Mouse (Mus musculus) heart, embryonic 14.5 days (tissue): ENCODE results near the gene Elmo1. TPM values are rescaled to one million over a fixed set of nuclear protein-coding genes. Genes with fewer than 3 reads are reported as not detected.

Experiments
- ATAC-seq: fragments of 200-750 bp; cut with Nextera tagmentation; 2 replicates; pipeline ENCODE4 v1.8.0; 2017; ENCODE audit warnings: low read depth, moderate TSS enrichment; ENCODE audit not compliant: insufficient number of reproducible peaks, insufficient read depth, low FRiP score
- H3K27ac ChIP-seq, 2 experiments: fragments of 200-500 bp in 1 of 2; fragments of 300-500 bp in 1 of 2; sonication (generic) in 1 of 2; replicated peaks in 1 of 2; 2 replicates each; pipeline ENCODE4 v1.5.1; 2012 to 2014; ENCODE audit warnings: low read depth in 2 of 2, low read length in 2 of 2, control low read depth in 1 of 2, mild to moderate bottlenecking in 1 of 2, mixed read lengths in 1 of 2; ENCODE audit not compliant: control insufficient read depth in 1 of 2, insufficient read depth in 1 of 2
- H3K27me3 ChIP-seq: fragments of 300-500 bp; sonication (generic); 2 replicates; pipeline ENCODE4 v1.6.1; 2014; ENCODE audit warnings: mild to moderate bottlenecking, low read length, control low read depth; ENCODE audit not compliant: control insufficient read depth, insufficient read depth
- H3K36me3 ChIP-seq: fragments of 300-500 bp; sonication (generic); 2 replicates; pipeline ENCODE4 v1.6.1; 2014; ENCODE audit warnings: mild to moderate bottlenecking, control low read depth, low read length, mixed read lengths; ENCODE audit not compliant: control insufficient read depth, insufficient read depth
- H3K4me1 ChIP-seq, 2 experiments: fragments of 200-500 bp in 1 of 2; fragments of 300-500 bp in 1 of 2; sonication (generic) in 1 of 2; 2 replicates each; pipeline ENCODE4 v1.6.1; 2012 to 2014; ENCODE audit warnings: low read length in 2 of 2, control low read depth in 1 of 2, mixed read lengths in 1 of 2; ENCODE audit not compliant: control insufficient read depth in 2 of 2, insufficient read depth in 2 of 2
- H3K4me2 ChIP-seq: fragments of 300-500 bp; sonication (generic); 2 replicates; pipeline ENCODE4 v1.6.1; 2014; ENCODE audit warnings: mild to moderate bottlenecking, low read length
- H3K4me3 ChIP-seq, 2 experiments: fragments of 200-500 bp in 1 of 2; fragments of 300-500 bp in 1 of 2; sonication (generic) in 1 of 2; 2 replicates each; pipeline ENCODE4 v1.5.1; 2012 to 2014; ENCODE audit warnings: low read length in 2 of 2, mild to moderate bottlenecking in 2 of 2, control low read depth in 1 of 2, low read depth in 1 of 2, moderate library complexity in 1 of 2; ENCODE audit not compliant: control insufficient read depth in 1 of 2, insufficient read depth in 1 of 2
- H3K9ac ChIP-seq: fragments of 300-500 bp; sonication (generic); 2 replicates; pipeline ENCODE4 v1.6.1; 2014; ENCODE audit warnings: mild to moderate bottlenecking, low read length
- H3K9me3 ChIP-seq: fragments of 300-500 bp; sonication (generic); 2 replicates; pipeline ENCODE4 v1.6.1; 2016; ENCODE audit warnings: low read length, control low read depth; ENCODE audit not compliant: control insufficient read depth
- WGBS: fragments of 180-500 bp; shearing (Covaris S2); extraction: QIAGEN DNeasy Blood & Tissue Kit; methylation state at CpG from one replicate; pipeline ENCODE4 v1.1.7; 2014; 5-methylcytosine and 5-hydroxymethylcytosine counted together
- polyA plus RNA-seq: library from polyadenylated mRNA; unstranded; fragments of >200 nt; fragmentation: Nextera tagmentation; extraction: Ambion mirVana; gene quantifications from 2 replicates; pipeline ENCODE4 v1.2.1, GENCODE M21; 2014

Gene Elmo1
- polyA plus RNA-seq, 1 experiment from 2014 or later, result 10.4 TPM

DNA sequence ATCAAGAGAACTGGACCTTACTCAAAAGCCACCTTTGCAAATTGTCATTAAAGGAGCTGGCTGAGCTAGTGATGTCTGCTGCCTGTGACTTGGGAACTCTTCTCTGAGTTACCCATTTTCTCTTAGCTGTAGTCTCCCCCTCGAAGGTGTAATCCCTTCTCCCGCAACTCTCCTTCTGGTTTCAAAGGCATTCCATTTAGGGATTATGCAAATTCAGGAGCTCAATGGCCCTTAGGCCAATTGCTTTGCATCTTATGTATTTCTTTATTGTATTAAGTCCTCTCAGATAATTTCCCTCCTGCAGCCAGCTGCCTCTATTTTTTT, 41.6 kb upstream of the Elmo1 start:
- H3K4me2 ChIP-seq, result peak overlapping the region; percentile 9; the same call in 1 of the 2 replicates

GRCm38 (mm10) chr13:20049654-20050053, 40.7 kb upstream of the Elmo1 start:
- 58% methylated on average over 8 of the region's 8 CpGs for WGBS
- H3K36me3 ChIP-seq, result no peaks in the 10 kb centered on the region
- H3K9me3 ChIP-seq, result no peaks in the 10 kb centered on the region
- no peak overlapping the region for H3K4me2 ChIP-seq
- H3K4me3 ChIP-seq, result no peak overlapping the region
- ATAC-seq, result no peak
- no peaks in the 10 kb centered on the region for H3K4me1 ChIP-seq
- no peaks in the 10 kb centered on the region for H3K27me3 ChIP-seq
- H3K27ac ChIP-seq, result no peak overlapping the region
- no peak overlapping the region for H3K9ac ChIP-seq

More for the DNA sequence above, 41.6 kb upstream of the Elmo1 start:
- H3K27ac ChIP-seq, result no peak overlapping the region
- WGBS, result 48% methylated on average over 2 of the region's 2 CpGs
- no peak overlapping the region for H3K9ac ChIP-seq
- H3K4me3 ChIP-seq, result no peak overlapping the region
- no peaks in the 10 kb centered on the region for H3K4me1 ChIP-seq
- no peaks in the 10 kb centered on the region for H3K9me3 ChIP-seq
- no peak for ATAC-seq
- no peaks in the 10 kb centered on the region for H3K36me3 ChIP-seq
- H3K27me3 ChIP-seq, result no peaks in the 10 kb centered on the region

GRCm38 (mm10) chr13:20050149-20050548, 40.2 kb upstream of the Elmo1 start:
- Histone ChIP-seq H3K9ac (no peak overlapping the region), H3K4me3 (no peak overlapping the region), H3K27ac (no peak overlapping the region), H3K4me2 (no peak overlapping the region), H3K9me3 (no peaks in the 10 kb centered on the region), H3K27me3 (no peaks in the 10 kb centered on the region), H3K36me3 (no peaks in the 10 kb centered on the region), H3K4me1 (no peaks in the 10 kb centered on the region)
- ATAC-seq, result no peak
- 83% methylated on average over 10 of the region's 10 CpGs for WGBS

DNA sequence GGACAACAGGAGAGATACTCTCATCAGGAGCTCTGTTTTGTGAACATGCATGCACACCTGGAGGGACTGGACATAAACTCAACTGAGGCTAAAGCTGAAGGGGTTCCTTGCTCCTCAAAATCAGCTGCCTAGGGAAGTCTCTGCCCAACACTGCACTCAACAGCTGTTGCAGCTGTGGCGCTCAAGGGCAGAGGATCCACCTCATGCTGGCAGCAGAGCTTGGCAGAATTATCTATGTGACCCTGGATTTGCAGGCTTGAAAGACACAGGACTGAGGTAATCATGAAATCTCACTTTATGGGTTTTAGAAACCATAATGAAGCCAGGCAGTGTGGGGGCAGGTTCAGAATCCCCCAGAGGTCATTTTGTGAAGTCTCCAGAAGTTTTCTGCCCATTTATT, 32.5 kb upstream of the Elmo1 start:
- no peaks in the 10 kb centered on the region for H3K27me3 ChIP-seq
- H3K4me2 ChIP-seq, result no peak overlapping the region
- no peak overlapping the region for H3K4me3 ChIP-seq
- no peak for ATAC-seq
- no peaks in the 10 kb centered on the region for H3K4me1 ChIP-seq
- WGBS, result 89% methylated on average over 1 of the region's 1 CpGs
- no peak overlapping the region for H3K27ac ChIP-seq
- H3K9ac ChIP-seq, result no peak overlapping the region
- no peaks in the 10 kb centered on the region for H3K36me3 ChIP-seq
- no peaks in the 10 kb centered on the region for H3K9me3 ChIP-seq

DNA sequence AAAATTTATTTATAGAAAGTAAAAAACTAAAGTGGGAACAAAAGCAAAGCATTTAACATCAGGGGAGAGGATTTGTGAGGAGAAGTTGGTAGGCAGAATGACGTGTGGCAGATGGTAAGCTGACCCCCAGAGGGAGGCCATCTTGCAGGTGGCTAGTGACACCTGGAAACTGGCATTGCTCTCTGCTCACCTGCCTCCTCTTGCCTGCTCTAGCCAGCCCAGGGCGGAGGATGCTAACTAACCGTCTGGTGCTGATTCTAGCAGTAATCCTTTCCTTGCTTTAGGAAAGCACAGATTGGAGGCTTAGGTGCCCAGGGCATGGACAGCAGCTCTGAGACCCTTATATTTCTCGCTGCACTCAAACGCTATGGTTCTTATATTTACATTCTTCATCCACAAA, 29.4 kb upstream of the Elmo1 start:
- no peaks in the 10 kb centered on the region for H3K4me1 ChIP-seq
- ATAC-seq, result no peak
- no peak overlapping the region for H3K4me2 ChIP-seq
- no peak overlapping the region for H3K27ac ChIP-seq
- no peaks in the 10 kb centered on the region for H3K9me3 ChIP-seq
- H3K27me3 ChIP-seq, result no peaks in the 10 kb centered on the region
- no peaks in the 10 kb centered on the region for H3K36me3 ChIP-seq
- H3K4me3 ChIP-seq, result no peak overlapping the region
- no peak overlapping the region for H3K9ac ChIP-seq
- 78% methylated on average over 5 of the region's 5 CpGs for WGBS

GRCm38 (mm10) chr13:20063331-20063730, 27.1 kb upstream of the Elmo1 start:
- 66% methylated on average over 5 of the region's 5 CpGs for WGBS
- H3K4me1 ChIP-seq, result no peaks in the 10 kb centered on the region
- H3K9me3 ChIP-seq, result no peaks in the 10 kb centered on the region
- no peak overlapping the region for H3K4me3 ChIP-seq
- no peaks in the 10 kb centered on the region for H3K27me3 ChIP-seq
- H3K9ac ChIP-seq, result no peak overlapping the region
- H3K4me2 ChIP-seq, result no peak overlapping the region
- no peak for ATAC-seq
- no peak overlapping the region for H3K27ac ChIP-seq
- H3K36me3 ChIP-seq, result no peaks in the 10 kb centered on the region

GRCm38 (mm10) chr13:20072043-20072442, 18.4 kb upstream of the Elmo1 start:
- no peak overlapping the region for H3K4me3 ChIP-seq
- H3K27me3 ChIP-seq, result no peaks in the 10 kb centered on the region
- no peak overlapping the region for H3K4me2 ChIP-seq

DNA sequence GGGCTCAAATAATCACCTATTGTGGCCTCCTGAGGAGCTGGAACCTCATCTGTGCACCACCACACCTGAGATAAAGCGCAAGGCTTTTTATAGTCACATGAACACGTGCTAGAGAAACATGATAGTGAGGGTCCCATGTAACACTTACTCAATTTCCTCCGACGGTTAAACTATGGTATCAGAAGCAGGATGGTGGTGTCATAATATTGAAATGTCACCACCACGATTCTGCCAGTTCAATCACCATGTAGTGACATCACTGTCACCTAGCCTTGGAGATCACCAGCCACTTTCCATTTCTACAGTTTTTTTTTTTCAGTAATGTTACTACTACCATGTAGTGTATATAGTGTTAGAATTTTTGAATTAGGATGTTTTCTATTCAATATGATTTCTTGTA, 17.4 kb upstream of the Elmo1 start:
- 65% methylated on average over 5 of the region's 5 CpGs for WGBS
- no peak overlapping the region for H3K4me3 ChIP-seq
- ATAC-seq, result no peak

More at GRCm38 (mm10) chr13:20072043-20072442, 18.4 kb upstream of the Elmo1 start:
- no peaks in the 10 kb centered on the region for H3K4me1 ChIP-seq
- H3K9me3 ChIP-seq, result no peaks in the 10 kb centered on the region
- no peak overlapping the region for H3K27ac ChIP-seq
- ATAC-seq, result no peak
- H3K9ac ChIP-seq, result no peak overlapping the region
- no peaks in the 10 kb centered on the region for H3K36me3 ChIP-seq

More for the DNA sequence above, 17.4 kb upstream of the Elmo1 start:
- H3K36me3 ChIP-seq, result no peaks in the 10 kb centered on the region
- H3K4me1 ChIP-seq, result no peaks in the 10 kb centered on the region
- H3K4me2 ChIP-seq, result no peak overlapping the region
- no peaks in the 10 kb centered on the region for H3K9me3 ChIP-seq
- no peak overlapping the region for H3K27ac ChIP-seq
- no peak overlapping the region for H3K9ac ChIP-seq
- no peaks in the 10 kb centered on the region for H3K27me3 ChIP-seq
